Comparison of ENCODE assay signal across 13 mouse cellular contexts in the genomic region with DNA sequence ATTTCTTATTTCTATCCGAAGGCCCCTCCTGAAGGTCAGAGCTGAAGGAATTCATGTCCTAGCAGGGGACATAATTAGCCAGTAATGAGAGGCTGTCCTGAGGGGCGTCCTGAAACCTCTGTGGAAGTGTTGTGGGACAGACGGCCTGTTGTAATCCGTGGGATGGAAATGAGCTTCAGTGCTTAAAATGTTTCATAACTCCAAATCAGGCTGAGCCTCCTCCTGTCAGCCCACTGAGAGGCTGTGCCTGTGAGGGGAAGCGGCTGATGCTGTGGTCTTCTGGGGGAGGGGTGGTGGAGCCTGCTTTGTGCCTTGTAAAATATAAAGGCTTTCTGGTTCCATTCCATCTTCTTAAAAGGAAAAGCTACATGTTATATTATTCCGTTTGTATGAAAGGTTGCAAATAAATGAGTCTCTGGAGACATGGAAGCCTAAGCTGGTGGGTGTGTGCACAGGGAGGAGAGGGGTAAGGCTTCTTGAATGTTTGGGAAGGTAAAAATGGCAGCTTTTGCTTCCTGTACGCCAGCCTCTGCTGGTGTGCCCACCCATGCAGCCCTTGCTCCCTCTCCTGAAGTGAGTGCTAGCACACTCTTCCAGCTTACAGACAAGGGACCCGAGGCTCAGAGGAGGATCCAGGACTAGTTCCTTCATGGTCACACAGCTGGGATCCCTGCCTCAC.
DNase-seq lines count a peak whose midpoint lies in the region; ATAC-seq and TF ChIP-seq lines count a peak whose summit lies in the region.
"Had no signal": no experiment of that assay in that cellular context is flagged by ENCODE, and none has a peak within 500 bp of the region (broad histone marks: within the 10 kb centered on the region; RNA-seq: fewer than 3 reads in every experiment).

No protein-coding gene starts in this region.

- no peak overlapping the region for H3K9ac ChIP-seq in kidney, postnatal 0 days (ENCODE audit: low read depth, low read length)
- H3K9ac ChIP-seq in stomach, embryonic 14.5 days (replicated peaks; ENCODE audit: low read depth, low read length) = no peak overlapping the region
- H3K9ac ChIP-seq in stomach, postnatal 0 days (ENCODE audit: low read length) = no peak overlapping the region
- no peak overlapping the region for H3K9ac ChIP-seq in liver, embryonic 16.5 days (ENCODE audit: low read depth, low read length)

- no peak for ATAC-seq in kidney, postnatal 0 days (replicated peaks; ENCODE audit: low FRiP score, low read depth)
- 0 out of 2 replicates have a peak, but pooled peaks have one; percentile 34 for ATAC-seq in stomach, embryonic 14.5 days (ENCODE audit: insufficient number of reproducible peaks, insufficient read depth, low FRiP score, low read depth)
- no peak for ATAC-seq in stomach, postnatal 0 days (ENCODE audit: low FRiP score, low TSS enrichment)
- ATAC-seq in liver, embryonic 16.5 days (ENCODE audit: low read depth) = no peak

- no peaks in the 10 kb centered on the region for H3K9me3 ChIP-seq in kidney, postnatal 0 days (replicated peaks; ENCODE audit: low read length)
- no peaks in the 10 kb centered on the region for H3K9me3 ChIP-seq in stomach, embryonic 14.5 days (ENCODE audit: control insufficient read depth, low read depth, low read length)
- no peaks in the 10 kb centered on the region for H3K9me3 ChIP-seq in stomach, postnatal 0 days (ENCODE audit: control insufficient read depth, low read length)
- no peaks in the 10 kb centered on the region for H3K9me3 ChIP-seq in liver, embryonic 16.5 days (replicated peaks; ENCODE audit: control insufficient read depth, low read length)

- no peaks in the 10 kb centered on the region for H3K27me3 ChIP-seq in kidney, postnatal 0 days (ENCODE audit: insufficient read depth, low read length)
- no peaks in the 10 kb centered on the region for H3K27me3 ChIP-seq in stomach, embryonic 14.5 days (ENCODE audit: control insufficient read depth, insufficient read depth, low read length)
- H3K27me3 ChIP-seq in stomach, postnatal 0 days (ENCODE audit: control insufficient read depth, insufficient read depth, low read length) = no peaks in the 10 kb centered on the region
- H3K27me3 ChIP-seq in liver, embryonic 16.5 days (ENCODE audit: control insufficient read depth, insufficient read depth, low read depth, low read length) = no peaks in the 10 kb centered on the region

- no peak overlapping the region for H3K4me3 ChIP-seq in kidney, postnatal 0 days (replicated peaks; ENCODE audit: low read depth, low read length)
- H3K4me3 ChIP-seq in stomach, embryonic 14.5 days (ENCODE audit: low read depth, low read length) = no peak overlapping the region
- H3K4me3 ChIP-seq in stomach, postnatal 0 days (ENCODE audit: low read depth, low read length) = no peak overlapping the region
- no peak overlapping the region for H3K4me3 ChIP-seq in liver, embryonic 16.5 days (ENCODE audit: low read depth, low read length)
- H3K4me3 ChIP-seq: erythroblast, embryonic 14.5 days had no signal

- 56% methylated on average over 8 of the region's 8 CpGs for WGBS in kidney, postnatal 0 days
- WGBS in stomach, embryonic 14.5 days = 32% methylated on average over 8 of the region's 8 CpGs
- WGBS in stomach, postnatal 0 days = 42% methylated on average over 8 of the region's 8 CpGs
- WGBS in liver, embryonic 16.5 days (ENCODE audit: insufficient replicate concordance) = 40% methylated on average over 8 of the region's 8 CpGs

- peak; percentile 63 for DNase-seq in kidney, postnatal 0 days (ENCODE audit: low spot score)
- DNase-seq in kidney, adult 18-20 months = no peak
- DNase-seq in stomach, postnatal 0 days (ENCODE audit: low spot score) = no peak
- DNase-seq in adrenal gland, adult 8-10 months = no peak
- DNase-seq in adrenal gland, postnatal 25 days = no peak
- no peak for DNase-seq in embryo, embryonic 9.5 days (ENCODE audit: extremely low spot score)
- DNase-seq: cerebellum, adult 11 months; kidney, adult 8-10 months; thymus, adult 2 months had no signal

- H3K27ac ChIP-seq in kidney, postnatal 0 days = no peak overlapping the region
- H3K27ac ChIP-seq in stomach, embryonic 14.5 days (ENCODE audit: low read length) = peak overlapping the region; percentile 16; the same call in 1 of the 2 replicates
- H3K27ac ChIP-seq in stomach, postnatal 0 days (replicated peaks) = no peak overlapping the region
- H3K27ac ChIP-seq in liver, embryonic 16.5 days (ENCODE audit: low read length) = peak overlapping the region; percentile 73; the same call in 1 of the 2 replicates
- H3K27ac ChIP-seq: macrophage had no signal

- no peaks in the 10 kb centered on the region for H3K36me3 ChIP-seq in kidney, postnatal 0 days (ENCODE audit: insufficient read depth, low read length)
- H3K36me3 ChIP-seq in stomach, embryonic 14.5 days (ENCODE audit: control insufficient read depth, insufficient read depth, low read length) = no peaks in the 10 kb centered on the region
- H3K36me3 ChIP-seq in stomach, postnatal 0 days (ENCODE audit: control insufficient read depth, insufficient read depth, low read length) = no peaks in the 10 kb centered on the region
- H3K36me3 ChIP-seq in liver, embryonic 16.5 days (ENCODE audit: control insufficient read depth, insufficient read depth) = no peaks in the 10 kb centered on the region

- no peaks in the 10 kb centered on the region for H3K4me1 ChIP-seq in kidney, postnatal 0 days (replicated peaks; ENCODE audit: insufficient read depth, low read length)
- peaks cover 19% of the 10 kb centered on the region for H3K4me1 ChIP-seq in stomach, embryonic 14.5 days (ENCODE audit: control insufficient read depth, insufficient read depth, low read length)
- no peaks in the 10 kb centered on the region; the same call in 1 of the 2 replicates for H3K4me1 ChIP-seq in stomach, postnatal 0 days (replicated peaks; ENCODE audit: control insufficient read depth, insufficient read depth)
- no peaks in the 10 kb centered on the region; the same call in 1 of the 2 replicates for H3K4me1 ChIP-seq in liver, embryonic 16.5 days (ENCODE audit: control insufficient read depth, low read depth, low read length)

- TF ChIP-seq CTCF in kidney, postnatal 0 days (IDR thresholded peaks at IDR 0.05; ENCODE audit: low read depth) = no peak
- no peak for TF ChIP-seq CTCF in stomach, postnatal 0 days (IDR thresholded peaks at IDR 0.05; ENCODE audit: low read depth)

- no peak overlapping the region for H3K4me2 ChIP-seq in kidney, postnatal 0 days (ENCODE audit: low read length)
- H3K4me2 ChIP-seq in stomach, embryonic 14.5 days (replicated peaks; ENCODE audit: low read depth, low read length) = no peak overlapping the region
- no peak overlapping the region for H3K4me2 ChIP-seq in stomach, postnatal 0 days (replicated peaks; ENCODE audit: low read depth)
- no peak overlapping the region for H3K4me2 ChIP-seq in liver, embryonic 16.5 days (ENCODE audit: low read depth, low read length)

- TF ChIP-seq EP300 in stomach, postnatal 0 days (optimal IDR thresholded peaks at IDR 0.05) = no peak

Comparison
In these comparisons a context has a peak if more than half of its experiments do, and no peak if none do; other contexts are left out.
1. H3K27ac ChIP-seq: peak in stomach, embryonic 14.5 days (single experiment) and liver, embryonic 16.5 days (single experiment); none in kidney, postnatal 0 days (single experiment) and stomach, postnatal 0 days (single experiment).